Mouse (Mus musculus) CH12.LX (cell line): ENCODE results near the gene Srsf9. TPM values are rescaled to one million over a fixed set of nuclear protein-coding genes. Genes with fewer than 3 reads are reported as not detected.

Experiments used
- DNase-seq: peaks from one replicate; pipeline ENCODE4 v3.0.0-alpha.2; 2013; ENCODE audit errors: extremely low read depth
- H3K27ac ChIP-seq: 2 replicates; pipeline ENCODE4 v1.5.1; 2012; ENCODE audit warnings: low read depth, mild to moderate bottlenecking, control low read depth, moderate library complexity; ENCODE audit not compliant: insufficient read depth
- H3K27me3 ChIP-seq: replicated peaks from 2 replicates; pipeline ENCODE3; 2012; ENCODE audit warnings: inconsistent platforms
- H3K36me3 ChIP-seq, 2 experiments: replicated peaks in 1 of 2; 2 replicates each; pipeline versions ENCODE3 to v1.6.1; 2012; ENCODE audit warnings: inconsistent platforms in 1 of 2, low read length in 1 of 2, mild to moderate bottlenecking in 1 of 2, mixed read lengths in 1 of 2, moderate library complexity in 1 of 2; ENCODE audit not compliant: control insufficient read depth in 1 of 2, insufficient read depth in 1 of 2
- H3K4me1 ChIP-seq, 2 experiments: 2 replicates each; pipeline ENCODE4 v1.6.1; 2012; ENCODE audit warnings: inconsistent platforms in 1 of 2, moderate library complexity in 1 of 2; ENCODE audit not compliant: insufficient read depth in 2 of 2, control insufficient read depth in 1 of 2
- H3K4me2 ChIP-seq: 2 replicates; pipeline ENCODE4 v1.6.1; 2012; ENCODE audit warnings: low read depth, mild to moderate bottlenecking, control low read depth; ENCODE audit not compliant: poor library complexity, insufficient read depth, severe bottlenecking
- H3K4me3 ChIP-seq, 3 experiments: fragments of 150-350 bp in 1 of 3; sonication (generic) in 1 of 3; replicated peaks in 1 of 3; 2 replicates each; pipeline versions ENCODE3 to v1.5.1; 2011 to 2012; ENCODE audit warnings: low read depth in 2 of 3, low read length in 2 of 3, mild to moderate bottlenecking in 2 of 3, moderate library complexity in 2 of 3, control low read depth in 1 of 3, improper control_type of control experiment in 1 of 3, inconsistent platforms in 1 of 3, mixed read lengths in 1 of 3; ENCODE audit not compliant: poor library complexity in 1 of 3
- H3K79me2 ChIP-seq: replicated peaks from 2 replicates; pipeline ENCODE4 v1.6.1; 2012; ENCODE audit warnings: mild to moderate bottlenecking, moderate library complexity; ENCODE audit not compliant: control insufficient read depth, poor library complexity, insufficient read depth, severe bottlenecking; ENCODE audit errors: extremely low read depth
- H3K9ac ChIP-seq: 2 replicates; pipeline ENCODE4 v1.6.1; 2012; ENCODE audit warnings: low read depth, mild to moderate bottlenecking, control low read depth, moderate library complexity; ENCODE audit not compliant: insufficient read depth
- H3K9me3 ChIP-seq: replicated peaks from 2 replicates; pipeline ENCODE3; 2012; ENCODE audit warnings: low read length, inconsistent platforms, mixed read lengths
- BHLHE40 ChIP-seq: IDR thresholded peaks from 2 replicates; pipeline ENCODE4 v1.6.1; 2011; ENCODE audit warnings: mild to moderate bottlenecking, low read depth, low read length, improper control_type of control experiment
- CHD1 ChIP-seq: IDR thresholded peaks from 2 replicates; pipeline ENCODE4 v1.6.1; 2012; ENCODE audit warnings: low read depth, low read length, improper control_type of control experiment, inconsistent platforms
- CHD2 ChIP-seq: IDR thresholded peaks from 2 replicates; pipeline ENCODE4 v1.6.1; 2011; ENCODE audit warnings: low read length, improper control_type of control experiment
- CTCF ChIP-seq, 2 experiments: IDR thresholded peaks in 1 of 2; conservative IDR thresholded peaks in 1 of 2; 2 replicates each; pipeline ENCODE4 v1.5.1; 2011 to 2012; ENCODE audit warnings: low read depth in 2 of 2, low read length in 2 of 2, improper control_type of control experiment in 1 of 2, inconsistent platforms in 1 of 2, mild to moderate bottlenecking in 1 of 2, moderate library complexity in 1 of 2
- E2F4 ChIP-seq: IDR thresholded peaks from 2 replicates; pipeline ENCODE4 v1.6.1; 2011; ENCODE audit warnings: low read depth, low read length, improper control_type of control experiment; ENCODE audit not compliant: insufficient replicate concordance
- ELF1 ChIP-seq: IDR thresholded peaks from 2 replicates; pipeline ENCODE4 v1.6.1; 2014; ENCODE audit warnings: low read depth, mild to moderate bottlenecking, inconsistent platforms, low read length, improper control_type of control experiment
- EP300 ChIP-seq: IDR thresholded peaks from 2 replicates; pipeline ENCODE4 v1.6.1; 2011; ENCODE audit warnings: low read length, improper control_type of control experiment
- ETS1 ChIP-seq: conservative IDR thresholded peaks from 2 replicates; pipeline ENCODE4 v1.6.1; 2012; ENCODE audit warnings: low read depth, mild to moderate bottlenecking, inconsistent platforms, low read length, improper control_type of control experiment, moderate library complexity
- GABPA ChIP-seq: IDR thresholded peaks from 2 replicates; pipeline ENCODE4 v1.6.1; 2012; ENCODE audit warnings: low read depth, low read length, improper control_type of control experiment, inconsistent platforms; ENCODE audit not compliant: insufficient replicate concordance
- HCFC1 ChIP-seq: IDR thresholded peaks from 2 replicates; pipeline ENCODE4 v1.6.1; 2012; ENCODE audit warnings: low read depth, mild to moderate bottlenecking, inconsistent platforms, low read length, improper control_type of control experiment
- IRF4 ChIP-seq: IDR thresholded peaks from 2 replicates; pipeline ENCODE4 v1.6.1; 2014; ENCODE audit warnings: low read depth, mild to moderate bottlenecking, inconsistent platforms, low read length, improper control_type of control experiment
- JUN ChIP-seq: IDR thresholded peaks from 2 replicates; pipeline ENCODE4 v1.6.1; 2011; ENCODE audit warnings: low read depth, mild to moderate bottlenecking, low read length, improper control_type of control experiment, moderate library complexity; ENCODE audit not compliant: insufficient read depth
- JUND ChIP-seq: conservative IDR thresholded peaks from 2 replicates; pipeline ENCODE4 v1.6.1; 2011; ENCODE audit warnings: low read depth, low read length, improper control_type of control experiment
- KAT2A ChIP-seq: IDR thresholded peaks from 2 replicates; pipeline ENCODE4 v1.6.1; 2012; ENCODE audit warnings: low read length, improper control_type of control experiment, inconsistent platforms; ENCODE audit not compliant: insufficient replicate concordance
- MAFK ChIP-seq: IDR thresholded peaks from 2 replicates; pipeline ENCODE4 v1.6.1; 2011; ENCODE audit warnings: low read length, improper control_type of control experiment; ENCODE audit not compliant: insufficient replicate concordance
- MAX ChIP-seq: IDR thresholded peaks from 2 replicates; pipeline ENCODE4 v1.6.1; 2011; ENCODE audit warnings: low read length, improper control_type of control experiment
- MAZ ChIP-seq: IDR thresholded peaks from 2 replicates; pipeline ENCODE4 v1.6.1; 2012; ENCODE audit warnings: low read depth, mild to moderate bottlenecking, inconsistent platforms, low read length, improper control_type of control experiment, moderate library complexity
- MEF2A ChIP-seq: IDR thresholded peaks from 2 replicates; pipeline ENCODE4 v1.6.1; 2014; ENCODE audit warnings: low read depth, mild to moderate bottlenecking, inconsistent platforms, low read length, improper control_type of control experiment, borderline replicate concordance
- MXI1 ChIP-seq: IDR thresholded peaks from 2 replicates; pipeline ENCODE4 v1.6.1; 2011; ENCODE audit warnings: mild to moderate bottlenecking, low read depth, low read length, improper control_type of control experiment
- MYC ChIP-seq: IDR thresholded peaks from 2 replicates; pipeline ENCODE4 v1.6.1; 2011; ENCODE audit warnings: low read depth, mild to moderate bottlenecking, improper control_type of control experiment, low read length
- NELFE ChIP-seq: IDR thresholded peaks from 2 replicates; pipeline ENCODE4 v1.6.1; 2011; ENCODE audit warnings: low read depth, low read length, improper control_type of control experiment
- NRF1 ChIP-seq: IDR thresholded peaks from 2 replicates; pipeline ENCODE4 v1.6.1; 2014; ENCODE audit warnings: low read depth, mild to moderate bottlenecking, inconsistent platforms, low read length, improper control_type of control experiment, moderate library complexity
- PAX5 ChIP-seq: IDR thresholded peaks from 2 replicates; pipeline ENCODE4 v1.6.1; 2012; ENCODE audit warnings: low read length, inconsistent platforms, mixed read lengths
- POLR2A ChIP-seq: IDR thresholded peaks from 2 replicates; pipeline ENCODE4 v1.6.1; 2011; ENCODE audit warnings: low read depth, mild to moderate bottlenecking, improper control_type of control experiment, low read length
- POLR2AphosphoS2 ChIP-seq: IDR thresholded peaks from 2 replicates; pipeline ENCODE4 v1.6.1; 2011; ENCODE audit warnings: low read depth, low read length, improper control_type of control experiment
- RAD21 ChIP-seq: IDR thresholded peaks from 2 replicates; pipeline ENCODE4 v1.6.1; 2011; ENCODE audit warnings: low read depth, mild to moderate bottlenecking, low read length, improper control_type of control experiment, moderate library complexity
- RCOR1 ChIP-seq: conservative IDR thresholded peaks from 2 replicates; pipeline ENCODE4 v1.6.1; 2012; ENCODE audit warnings: low read depth, mild to moderate bottlenecking, inconsistent platforms, low read length, improper control_type of control experiment
- SIN3A ChIP-seq: IDR thresholded peaks from 2 replicates; pipeline ENCODE4 v1.6.1; 2012; ENCODE audit warnings: low read length, improper control_type of control experiment, inconsistent platforms
- SMC3 ChIP-seq: IDR thresholded peaks from 2 replicates; pipeline ENCODE4 v1.6.1; 2011; ENCODE audit warnings: low read depth, low read length, improper control_type of control experiment
- TBP ChIP-seq: conservative IDR thresholded peaks from 2 replicates; pipeline ENCODE4 v1.6.1; 2011; ENCODE audit warnings: low read depth, low read length, improper control_type of control experiment
- TCF12 ChIP-seq: IDR thresholded peaks from 2 replicates; pipeline ENCODE4 v1.6.1; 2014; ENCODE audit warnings: low read depth, mild to moderate bottlenecking, inconsistent platforms, low read length, improper control_type of control experiment
- UBTF ChIP-seq: IDR thresholded peaks from 2 replicates; pipeline ENCODE4 v1.6.1; 2012; ENCODE audit warnings: low read depth, mild to moderate bottlenecking, inconsistent platforms, low read length, improper control_type of control experiment, moderate library complexity
- USF1 ChIP-seq: IDR thresholded peaks from 2 replicates; pipeline ENCODE4 v1.6.1; 2014; ENCODE audit warnings: low read depth, mild to moderate bottlenecking, inconsistent platforms, low read length, improper control_type of control experiment
- USF2 ChIP-seq: conservative IDR thresholded peaks from 2 replicates; pipeline ENCODE4 v1.6.1; 2011; ENCODE audit warnings: low read depth, low read length, improper control_type of control experiment
- ZC3H11A ChIP-seq: IDR thresholded peaks from 2 replicates; pipeline ENCODE4 v1.6.1; 2012; ENCODE audit warnings: low read depth, mild to moderate bottlenecking, inconsistent platforms, low read length, improper control_type of control experiment
- ZKSCAN1 ChIP-seq: IDR thresholded peaks from 2 replicates; pipeline ENCODE4 v1.6.1; 2012; ENCODE audit warnings: low read depth, inconsistent platforms, low read length, improper control_type of control experiment, borderline replicate concordance
- ZMIZ1 ChIP-seq: IDR thresholded peaks from 2 replicates; pipeline ENCODE4 v1.6.1; 2012; ENCODE audit warnings: low read depth, mild to moderate bottlenecking, inconsistent platforms, low read length, improper control_type of control experiment
- ZNF384 ChIP-seq: IDR thresholded peaks from 2 replicates; pipeline ENCODE4 v1.6.1; 2012; ENCODE audit warnings: low read depth, low read length, improper control_type of control experiment, inconsistent platforms
- dilution Hi-C: fragments of 300-500 bp; cut with MboI; formaldehyde crosslinking; loops from 2 replicates; pipeline ENCODE4 v1.14.3; 2020; ENCODE audit warnings: low sequenced_read_pairs; ENCODE audit not compliant: extremely low pct_unique_long_range_greater_than_20kb, extremely low pct_ligation_motif_present
- in situ Hi-C: fragments of 300-500 bp; cut with MboI; formaldehyde crosslinking; loops from 3 replicates; pipeline ENCODE4 v1.14.3; 2019; ENCODE audit warnings: low sequenced_read_pairs, low pct_ligation_motif_present, low pct_unique_long_range_greater_than_20kb, mixed read lengths
- polyA plus RNA-seq: library from polyadenylated mRNA; unstranded; fragments of >175 nt; gene quantifications from 2 replicates; pipeline ENCODE4 v1.2.1, GENCODE M21; 2012; ENCODE audit warnings: low read depth; ENCODE audit not compliant: insufficient read length
- total RNA-seq, 2 experiments: library from RNA; depleted of rRNA; stranded (reverse); fragments of 300-350 nt in 1 of 2; fragments of >200 nt in 1 of 2; gene quantifications; 2 replicates each; pipeline ENCODE4 v1.2.3; 2012 to 2014

The Srsf9 gene
- total RNA-seq (2012; rRNA removed) (73.4 and 82.8 TPM in 2 replicates), total RNA-seq (2014; rRNA removed) (117 and 121 TPM in 2 replicates), polyA plus RNA-seq (112 and 130 TPM in 2 replicates)

DNA sequence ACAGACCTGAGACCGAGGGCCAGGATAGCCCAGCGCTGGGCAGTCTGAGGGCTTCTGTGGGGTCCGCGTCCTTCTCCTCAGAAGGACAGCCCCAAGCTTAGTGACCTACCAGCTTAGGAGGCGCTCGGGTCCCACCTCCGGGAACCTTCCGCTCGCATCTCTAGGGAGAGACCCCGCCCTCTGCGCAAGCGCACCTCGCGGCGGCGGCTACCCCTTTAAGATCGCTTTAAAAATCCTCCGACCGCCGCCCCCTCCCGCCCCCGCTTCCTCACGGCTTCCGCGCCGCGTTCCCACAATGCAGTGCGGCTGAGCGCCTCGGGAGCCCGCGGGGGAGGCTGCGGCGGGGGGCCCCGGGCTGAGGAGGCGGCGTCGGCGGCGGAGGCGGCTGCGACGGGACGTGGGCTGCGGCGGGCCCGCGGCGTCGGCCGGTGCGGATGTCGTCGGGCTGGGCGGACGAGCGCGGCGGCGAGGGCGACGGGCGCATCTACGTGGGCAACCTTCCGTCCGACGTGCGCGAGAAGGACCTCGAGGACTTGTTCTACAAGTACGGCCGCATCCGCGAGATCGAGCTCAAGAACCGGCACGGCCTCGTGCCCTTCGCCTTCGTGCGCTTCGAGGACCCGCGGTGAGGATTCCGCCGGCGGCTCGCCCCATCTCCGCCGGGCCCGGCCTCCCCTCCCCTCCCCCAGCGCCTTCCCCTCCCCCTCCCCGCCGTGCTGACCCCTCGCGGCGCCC is at the start of gene Srsf9:
Gene Srsf9, plus strand, starts transcription at position 303 of the 735 bp plus-strand sequence.
- no peaks in the 10 kb centered on the region for H3K9me3 ChIP-seq
- peak within 1 kb of the TSS; percentile 93 for H3K27ac ChIP-seq
- no peaks in the 10 kb centered on the region for H3K27me3 ChIP-seq
- peaks cover 17 to 34% of the 10 kb centered on the region in 2 experiments for H3K36me3 ChIP-seq
- peaks cover 4 to 39% of the 10 kb centered on the region in 2 experiments; a peak in 3 of 4 replicates for H3K4me1 ChIP-seq
- H3K79me2 ChIP-seq = peaks cover 46% of the 10 kb centered on the region
- no peak for TF ChIP-seq EP300
- TF ChIP-seq POLR2AphosphoS2 = no peak
- TF ChIP-seq MYC = no peak
- no peak for TF ChIP-seq ZC3H11A
- TF ChIP-seq USF2 = no peak
- TF ChIP-seq HCFC1 = peak; percentile 71
- TF ChIP-seq CHD1 = no peak
- no peak for TF ChIP-seq E2F4
- TF ChIP-seq MAZ = peak; percentile 96
- TF ChIP-seq CTCF (conservative IDR thresholded peaks at IDR 0.05 in 1 of 2, IDR thresholded peaks at IDR 0.05 in 1 of 2; ENCODE audit: low read depth in 2 of 2, low read length in 2 of 2) = no peak
- TF ChIP-seq TBP = 0 out of 2 replicates have a peak, but pooled peaks have one; percentile 35
- TF ChIP-seq ZNF384 = no peak
- TF ChIP-seq ZKSCAN1 = no peak
- peak; percentile 93 for TF ChIP-seq NRF1
- no peak for TF ChIP-seq MAFK
- peak; percentile 77 for TF ChIP-seq POLR2A
- TF ChIP-seq JUND = no peak
- peak; percentile 68 for TF ChIP-seq TCF12
- peak; percentile 70; the same call in 1 of the 2 replicates for TF ChIP-seq NELFE
- 0 out of 2 replicates have a peak, but pooled peaks have one; percentile 35 for TF ChIP-seq MXI1
- no peak for TF ChIP-seq KAT2A
- TF ChIP-seq RCOR1 = no peak
- peak; percentile 70 for TF ChIP-seq CHD2
- TF ChIP-seq ELF1 = peak; percentile 87
- TF ChIP-seq UBTF = no peak
- no peak for TF ChIP-seq PAX5
- TF ChIP-seq JUN = no peak
- TF ChIP-seq MAX = no peak
- no peak for TF ChIP-seq SMC3
- peak; percentile 78; the same call in 1 of the 2 replicates for TF ChIP-seq SIN3A
- no peak for TF ChIP-seq GABPA
- TF ChIP-seq ETS1 = no peak
- TF ChIP-seq RAD21 = no peak
- TF ChIP-seq BHLHE40 = no peak
- TF ChIP-seq MEF2A = peak; percentile 39; the same call in 1 of the 2 replicates
- 0 out of 2 replicates have a peak, but pooled peaks have one; percentile 36 for TF ChIP-seq IRF4
- peak; percentile 58; the same call in 1 of the 2 replicates for TF ChIP-seq ZMIZ1
- TF ChIP-seq USF1 = no peak
- H3K4me3 ChIP-seq = peak within 1 kb of the TSS; percentile 87 to 100 (median 91)
- H3K9ac ChIP-seq = peak within 1 kb of the TSS; percentile 91
- dilution Hi-C loops = no loop called here
- in situ Hi-C loops = no loop called here
- peak; percentile 90 for DNase-seq
- H3K4me2 ChIP-seq = peak within 1 kb of the TSS; percentile 84
